Mouse (Mus musculus) kidney, embryonic 14.5 days (tissue): ENCODE data around the gene Arnt2. TPM values are rescaled to one million over a fixed set of nuclear protein-coding genes. Genes with fewer than 3 reads are reported as not detected.

Experiments used
- ATAC-seq: fragments of 200-750 bp; cut with Nextera tagmentation; 2 replicates; pipeline ENCODE4 v1.8.0; 2017; ENCODE audit warnings: moderate number of reproducible peaks, mild to moderate bottlenecking, moderate TSS enrichment, moderate library complexity; ENCODE audit not compliant: low FRiP score, low TSS enrichment
- H3K27ac ChIP-seq: fragments of 300-500 bp; sonication (generic); 2 replicates; pipeline ENCODE4 v1.5.1; 2014; ENCODE audit warnings: low read depth, mild to moderate bottlenecking, low read length, moderate library complexity, mixed read lengths
- H3K27me3 ChIP-seq: fragments of 300-500 bp; sonication (generic); 2 replicates; pipeline ENCODE4 v1.6.1; 2014; ENCODE audit warnings: mild to moderate bottlenecking, low read length; ENCODE audit not compliant: control insufficient read depth, insufficient read depth
- H3K36me3 ChIP-seq: fragments of 300-500 bp; sonication (generic); 2 replicates; pipeline ENCODE4 v1.6.1; 2014; ENCODE audit warnings: low read length, mixed read lengths; ENCODE audit not compliant: control insufficient read depth, insufficient read depth
- H3K4me1 ChIP-seq: fragments of 300-500 bp; sonication (generic); 2 replicates; pipeline ENCODE4 v1.6.1; 2014; ENCODE audit warnings: low read length, mixed read lengths; ENCODE audit not compliant: control insufficient read depth, insufficient read depth
- H3K4me2 ChIP-seq: fragments of 300-500 bp; sonication (generic); replicated peaks from 2 replicates; pipeline ENCODE4 v1.6.1; 2014; ENCODE audit warnings: low read depth, mild to moderate bottlenecking, low read length
- H3K4me3 ChIP-seq: fragments of 300-500 bp; sonication (generic); 2 replicates; pipeline ENCODE4 v1.5.1; 2014; ENCODE audit warnings: mild to moderate bottlenecking, low read length
- H3K9ac ChIP-seq: fragments of 300-500 bp; sonication (generic); 2 replicates; pipeline ENCODE4 v1.6.1; 2014; ENCODE audit warnings: low read depth, mild to moderate bottlenecking, low read length, moderate library complexity
- H3K9me3 ChIP-seq: fragments of 300-500 bp; sonication (generic); 2 replicates; pipeline ENCODE4 v1.6.1; 2016; ENCODE audit warnings: low read length; ENCODE audit not compliant: control insufficient read depth
- WGBS: fragments of 180-500 bp; shearing (Covaris S2); extraction: QIAGEN DNeasy Blood & Tissue Kit; methylation state at CpG from one replicate; pipeline ENCODE4 v1.1.7; 2014; 5-methylcytosine and 5-hydroxymethylcytosine counted together
- polyA plus RNA-seq: library from polyadenylated mRNA; unstranded; fragments of >200 nt; fragmentation: Nextera tagmentation; extraction: Ambion mirVana; gene quantifications from 2 replicates; pipeline ENCODE4 v1.2.1, GENCODE M21; 2014

Gene Arnt2
- polyA plus RNA-seq, 1 experiment from 2014 or later: 10.5 TPM

- Histone ChIP-seq H3K4me3 (no peak overlapping the region), H3K4me1 (no peaks in the 10 kb centered on the region), H3K4me2 (no peak overlapping the region), H3K9me3 (no peaks in the 10 kb centered on the region), H3K9ac (no peak overlapping the region), H3K27me3 (no peaks in the 10 kb centered on the region), H3K36me3 (no peaks in the 10 kb centered on the region), H3K27ac (no peak overlapping the region)
- no peak for ATAC-seq
- WGBS: 90% methylated on average over 13 of the region's 13 CpGs
Observed at GRCm38 (mm10) chr7:84201151-84202068, 208.6 kb downstream of the Arnt2 start.

GRCm38 (mm10) chr7:84197208-84197860, 212.6 kb downstream of the Arnt2 start:
- Histone ChIP-seq H3K27ac (no peak overlapping the region), H3K4me2 (no peak overlapping the region), H3K4me3 (no peak overlapping the region), H3K27me3 (no peaks in the 10 kb centered on the region), H3K9me3 (no peaks in the 10 kb centered on the region), H3K4me1 (no peaks in the 10 kb centered on the region), H3K36me3 (no peaks in the 10 kb centered on the region), H3K9ac (no peak overlapping the region)
- no peak for ATAC-seq
- 66% methylated on average over 6 of the region's 6 CpGs for WGBS

Other genes with a start within 250 kb of the Arnt2 start
- gene Gm2115, start 118.8 kb upstream of the Arnt2 start, polyA plus RNA-seq: 0.07 TPM in 2 replicates
- gene Fah, start 196.5 kb upstream of the Arnt2 start, polyA plus RNA-seq: 2.7 and 3.8 TPM in 2 replicates